Mouse (Mus musculus) olfactory bulb, adult 2 months (tissue): Measurements from ENCODE around the gene Rnf208. TPM values are rescaled to one million over a fixed set of nuclear protein-coding genes. Genes with fewer than 3 reads are reported as not detected.

Source experiments
- H3K27ac ChIP-seq: fragments of 200-500 bp; 2 replicates; pipeline ENCODE4 v1.5.1; 2012; ENCODE audit warnings: low read depth, low read length; ENCODE audit not compliant: insufficient read depth
- H3K4me1 ChIP-seq: fragments of 200-500 bp; 2 replicates; pipeline ENCODE4 v1.6.1; 2012; ENCODE audit warnings: low read length; ENCODE audit not compliant: control insufficient read depth, insufficient read depth
- H3K4me3 ChIP-seq: fragments of 200-500 bp; 2 replicates; pipeline ENCODE4 v1.5.1; 2012; ENCODE audit warnings: mild to moderate bottlenecking, low read depth, low read length, moderate library complexity; ENCODE audit not compliant: insufficient read depth
- CTCF ChIP-seq: fragments of 200-500 bp; IDR thresholded peaks from 2 replicates; pipeline ENCODE4 v1.5.1; 2012; ENCODE audit warnings: low read depth, mild to moderate bottlenecking, low read length, moderate library complexity; ENCODE audit not compliant: insufficient read depth
- POLR2A ChIP-seq: fragments of 200-500 bp; IDR thresholded peaks from 2 replicates; pipeline ENCODE4 v1.6.1; 2012; ENCODE audit warnings: mild to moderate bottlenecking, low read depth, low read length, moderate library complexity; ENCODE audit not compliant: insufficient read depth
- WGBS: fragments of 180-500 bp; shearing (Covaris S2); methylation state at CpG from one replicate; pipeline ENCODE4 v1.1.7; 2018; 5-methylcytosine and 5-hydroxymethylcytosine counted together
- polyA plus RNA-seq: library from polyadenylated mRNA; stranded (reverse); fragments of >200 nt; gene quantifications from 2 replicates; pipeline ENCODE4 v1.2.4, GENCODE M21; 2012; ENCODE audit warnings: low replicate concordance; ENCODE audit not compliant: missing spikeins, insufficient read depth, insufficient read length

Rnf208 gene
- polyA plus RNA-seq, 1 experiment = not detected

DNA sequence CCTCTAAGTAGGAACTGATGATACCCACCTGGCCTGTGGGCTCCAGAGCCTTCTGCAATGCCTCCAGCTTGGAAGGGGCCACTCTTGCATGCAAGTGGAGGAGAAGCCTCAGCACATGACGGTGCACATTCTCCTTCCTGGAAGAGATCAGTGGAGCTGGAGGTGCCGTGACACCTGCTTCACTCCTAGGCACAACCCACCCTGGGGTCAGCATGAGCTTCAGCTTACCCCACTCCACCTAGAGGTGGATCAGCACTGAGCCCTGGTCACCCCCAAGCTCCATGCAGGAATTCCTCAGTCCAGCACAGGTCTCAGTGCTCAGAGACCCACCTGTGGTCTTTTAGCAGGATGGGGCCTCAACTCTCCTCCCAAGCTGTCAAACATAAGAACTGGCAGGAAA is 41.4 kb upstream of the Rnf208 start:
- no peaks in the 10 kb centered on the region for H3K4me1 ChIP-seq
- no peak overlapping the region for H3K27ac ChIP-seq
- WGBS = 91% methylated on average over 2 of the region's 2 CpGs
- H3K4me3 ChIP-seq = no peak overlapping the region
- TF ChIP-seq POLR2A = no peak
- no peak for TF ChIP-seq CTCF

DNA sequence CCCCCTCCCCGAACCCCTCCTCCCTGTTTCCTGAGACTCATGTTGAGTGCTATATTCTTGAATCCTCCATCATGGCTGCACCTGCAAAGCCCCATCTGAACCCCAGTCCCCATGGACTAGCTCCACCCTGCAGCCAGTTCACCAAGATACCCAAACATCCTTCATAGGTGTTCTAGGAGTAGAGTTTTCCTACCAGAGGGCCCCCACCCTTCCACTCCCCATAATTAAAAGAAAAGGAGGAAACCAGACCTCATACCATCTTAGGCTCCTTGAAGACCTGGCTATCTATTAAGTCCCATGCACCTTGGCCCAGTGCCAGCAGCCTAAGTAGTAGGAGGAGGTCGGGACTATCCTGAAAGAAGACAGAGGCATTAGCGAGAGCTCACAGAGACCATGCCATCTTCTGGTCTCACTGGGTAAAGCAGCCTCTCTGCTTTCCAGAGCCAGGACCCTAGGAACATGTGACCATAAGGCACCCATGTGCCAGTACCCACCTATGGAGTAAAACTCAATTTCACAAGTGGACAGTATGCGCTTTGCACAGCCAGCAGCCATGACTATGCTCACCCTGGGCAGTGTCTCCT is 38.3 kb upstream of the Rnf208 start:
- Histone ChIP-seq H3K4me1 (0 out of 2 replicates have a peak, but pooled peaks cover 2% of the 10 kb centered on the region), H3K27ac (no peak overlapping the region), H3K4me3 (no peak overlapping the region)
- 51% methylated on average over 4 of the region's 4 CpGs for WGBS
- no peak for TF ChIP-seq CTCF
- no peak for TF ChIP-seq POLR2A

DNA sequence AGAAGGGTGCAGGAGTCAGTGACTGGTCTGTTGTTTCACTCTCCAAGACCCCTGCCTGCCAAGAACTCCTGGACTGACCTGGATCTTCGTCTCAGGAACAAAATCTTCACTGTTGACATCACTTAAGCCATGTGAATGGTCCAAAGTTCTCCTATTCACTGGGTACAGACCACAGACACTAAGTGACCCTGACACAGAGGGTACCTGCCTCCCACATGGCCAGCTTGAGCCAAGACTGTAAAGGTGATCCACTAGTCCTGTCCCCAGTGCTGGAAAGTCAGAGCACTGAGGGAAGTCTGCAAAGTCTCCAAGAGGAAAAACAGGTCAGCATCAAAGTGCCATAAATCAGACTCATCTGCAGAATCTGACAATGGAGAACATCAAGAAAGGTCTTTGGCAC is 34.5 kb upstream of the Rnf208 start:
- Histone ChIP-seq H3K4me1 (peaks cover 11% of the 10 kb centered on the region), H3K4me3 (no peak overlapping the region), H3K27ac (no peak overlapping the region)
- WGBS = 41% methylated on average over 1 of the region's 1 CpGs
- no peak for TF ChIP-seq CTCF
- no peak for TF ChIP-seq POLR2A

DNA sequence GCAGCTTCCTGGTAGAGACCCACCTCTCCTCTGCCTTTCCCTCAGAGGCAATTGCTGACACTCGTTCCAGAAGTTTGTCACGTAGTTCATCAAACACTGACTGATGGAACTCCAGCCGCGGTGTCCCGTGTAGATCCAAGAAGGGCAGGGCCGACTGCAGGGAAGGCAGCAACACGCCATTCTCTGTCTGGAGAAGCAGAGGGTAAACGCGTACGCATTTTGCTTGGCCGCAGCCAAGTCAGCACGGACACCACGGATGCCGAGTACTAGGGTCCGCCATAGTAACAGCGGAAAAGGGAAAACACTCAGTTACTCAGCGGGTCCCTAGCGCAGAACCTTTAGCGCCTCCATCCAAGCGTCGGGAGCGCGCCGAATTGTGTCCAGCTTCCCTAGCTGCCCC is 31.4 kb upstream of the Rnf208 start:
- Histone ChIP-seq H3K4me3 (peak overlapping the region; percentile 84), H3K4me1 (peaks cover 11% of the 10 kb centered on the region), H3K27ac (peak overlapping the region; percentile 66)
- under 1% methylated on average over 24 of the region's 24 CpGs for WGBS
- no peak for TF ChIP-seq CTCF
- TF ChIP-seq POLR2A = no peak

DNA sequence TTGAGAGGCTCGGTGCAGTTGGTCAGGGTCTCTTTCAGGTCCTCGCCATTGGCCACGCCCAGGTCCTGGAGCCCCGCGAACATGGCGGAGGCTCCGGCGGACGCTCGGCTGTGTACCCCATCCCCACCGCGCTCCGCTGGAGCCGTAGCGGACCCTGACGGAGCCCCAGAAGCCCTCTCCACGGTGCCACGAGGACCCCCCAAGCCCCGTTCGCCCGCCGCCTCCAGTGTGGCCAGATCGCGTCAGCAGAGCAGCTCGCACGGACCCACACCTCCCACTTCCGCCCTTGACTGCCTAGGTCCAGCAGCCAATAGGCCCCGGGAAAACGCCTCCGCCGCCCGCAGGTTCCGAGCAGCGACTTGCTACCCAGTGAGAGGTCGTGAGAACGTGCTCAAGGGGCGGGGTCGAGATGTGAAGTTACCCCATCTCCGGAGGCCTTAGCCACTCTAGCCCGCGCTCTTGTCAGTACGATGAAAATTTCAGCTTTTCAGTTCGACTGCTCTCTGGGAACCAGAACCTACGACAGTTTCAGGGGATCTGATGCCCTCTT is 30.9 kb upstream of the Rnf208 start, which contains the start of gene Nelfb:
Gene Nelfb (minus strand): TSS at position 369 of the 550 bp plus-strand sequence.
- Histone ChIP-seq H3K4me1 (peaks cover 11% of the 10 kb centered on the region), H3K4me3 (peak within 1 kb of the TSS; percentile 84), H3K27ac (peak within 1 kb of the TSS; percentile 66)
- 1% methylated on average over 42 of the region's 44 CpGs for WGBS
- peak; percentile 49 for TF ChIP-seq POLR2A
- no peak for TF ChIP-seq CTCF

DNA sequence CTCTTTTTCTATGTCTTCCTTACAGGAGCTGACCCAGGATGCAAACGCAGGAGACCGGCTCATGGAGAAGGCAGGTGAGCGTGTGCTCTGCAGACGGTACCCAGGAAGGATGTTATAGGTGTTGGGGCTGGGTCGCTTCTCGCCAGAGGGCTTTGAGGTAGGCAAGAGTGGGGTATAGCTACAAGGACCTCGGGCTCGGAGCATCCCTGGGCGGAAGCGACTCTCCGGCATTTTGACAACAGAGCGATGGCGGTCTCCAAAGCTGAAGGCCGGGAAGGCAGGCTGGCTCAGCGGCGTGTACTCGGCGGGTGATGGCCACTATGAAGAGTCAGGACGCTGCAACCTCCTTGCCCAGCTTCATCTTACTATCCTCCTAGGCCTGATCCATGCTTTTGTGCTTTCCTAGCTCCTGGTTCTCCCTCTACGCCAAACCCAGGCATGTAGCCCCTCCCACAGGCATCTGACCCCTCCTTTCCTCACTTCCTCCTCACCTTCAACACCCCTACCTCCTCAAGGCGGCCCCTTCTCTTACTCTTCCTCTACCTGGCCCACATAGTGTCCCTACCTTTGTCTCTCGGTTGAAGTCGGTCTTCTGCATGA is 28.7 kb upstream of the Rnf208 start:
- WGBS = 74% methylated on average over 23 of the region's 23 CpGs
- H3K4me3 ChIP-seq = no peak overlapping the region
- no peak overlapping the region for H3K27ac ChIP-seq
- no peak for TF ChIP-seq POLR2A
- TF ChIP-seq CTCF = no peak
- H3K4me1 ChIP-seq = peaks cover 8% of the 10 kb centered on the region

DNA sequence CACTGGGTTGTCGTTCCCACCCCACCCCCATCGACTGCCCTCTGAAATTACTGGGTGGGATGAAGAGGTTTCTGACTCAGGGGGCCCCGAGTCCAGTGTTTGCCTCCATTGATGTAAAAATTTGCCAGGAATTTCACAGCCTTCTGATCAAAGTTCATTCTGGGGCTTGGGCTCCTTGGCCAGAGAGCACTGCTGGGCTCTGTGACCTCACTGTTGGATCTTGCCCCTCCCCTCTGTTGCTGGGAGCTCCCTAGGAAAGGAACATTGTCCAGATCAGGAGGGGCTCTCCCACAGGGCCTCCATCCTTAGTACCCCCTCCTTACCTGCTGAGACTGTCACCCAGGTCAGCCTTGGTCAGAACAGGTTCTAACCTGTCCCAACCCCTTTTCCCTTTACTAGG is 27.6 kb upstream of the Rnf208 start, which contains the start of gene Stpg3:
Gene Stpg3 (minus strand): TSS at position 194 of the 400 bp plus-strand sequence.
- H3K27ac ChIP-seq = no peak within 1 kb of the TSS
- H3K4me3 ChIP-seq = no peak within 1 kb of the TSS
- WGBS = 77% methylated on average over 3 of the region's 3 CpGs
- no peak for TF ChIP-seq POLR2A
- TF ChIP-seq CTCF = no peak
- peaks cover 8% of the 10 kb centered on the region for H3K4me1 ChIP-seq

DNA sequence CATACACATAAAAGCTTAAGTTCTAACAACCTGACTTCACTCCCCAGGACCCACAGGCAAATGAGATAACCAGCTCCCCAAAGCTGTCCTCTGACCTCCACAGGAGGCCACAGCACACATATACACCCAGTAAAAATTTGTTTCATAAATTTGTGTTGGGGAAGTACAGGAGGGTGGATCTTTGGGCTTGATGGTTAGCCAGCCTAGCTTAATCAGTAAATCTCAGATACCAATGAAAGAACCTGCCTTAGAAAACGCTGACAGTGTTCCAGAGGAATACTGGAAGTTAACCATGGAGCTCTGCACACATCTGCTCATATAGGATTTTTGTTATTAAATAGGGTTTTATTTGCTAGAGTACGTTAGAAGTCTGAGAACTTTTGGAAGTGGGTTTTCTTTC is 24.4 kb upstream of the Rnf208 start:
- H3K4me3 ChIP-seq = no peak overlapping the region
- no peak overlapping the region for H3K27ac ChIP-seq
- no peaks in the 10 kb centered on the region for H3K4me1 ChIP-seq
- no peak for TF ChIP-seq CTCF
- TF ChIP-seq POLR2A = no peak
- 70% methylated on average over 2 of the region's 2 CpGs for WGBS

DNA sequence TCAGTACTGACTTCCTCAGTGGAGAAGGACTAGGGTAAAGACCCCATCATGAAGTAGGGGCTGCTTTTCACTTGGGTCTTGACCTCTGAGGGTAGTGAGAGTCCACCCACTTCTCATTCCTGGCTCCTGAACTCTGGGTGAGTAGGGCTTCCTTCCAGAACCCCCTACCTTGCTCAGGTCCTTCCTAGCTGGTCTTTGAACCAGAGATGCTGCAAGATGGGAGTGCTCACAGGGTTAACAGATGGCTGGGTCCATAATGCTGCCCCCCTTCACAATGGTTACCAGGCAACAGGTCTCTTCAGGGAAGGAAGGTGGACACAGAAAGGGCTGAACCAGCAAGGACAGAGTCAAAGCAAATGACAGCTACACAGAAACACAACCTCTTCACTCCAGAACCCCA is 23.6 kb upstream of the Rnf208 start, which contains the start of gene Fam166a:
Gene Fam166a (plus strand): TSS at position 301 of the 400 bp plus-strand sequence.
- no peak within 1 kb of the TSS for H3K27ac ChIP-seq
- no peak within 1 kb of the TSS for H3K4me3 ChIP-seq
- no peak for TF ChIP-seq CTCF
- TF ChIP-seq POLR2A = no peak

More for the DNA sequence above, 23.6 kb upstream of the Rnf208 start, which contains the start of gene Fam166a:
- no peaks in the 10 kb centered on the region for H3K4me1 ChIP-seq
